21 mouse cellular contexts compared by ENCODE assay signal in genomic region chr11:84193249-84193648, GRCm38 (mm10). TPM values are rescaled to one million over a fixed set of nuclear protein-coding genes. Genes with fewer than 3 reads are reported as not detected.
DNase-seq lines count a peak whose midpoint lies in the region; ATAC-seq and TF ChIP-seq lines count a peak whose summit lies in the region.
"Had no signal": no experiment of that assay in that cellular context is flagged by ENCODE, and none has a peak within 500 bp of the region (broad histone marks: within the 10 kb centered on the region; RNA-seq: fewer than 3 reads in every experiment).

No protein-coding gene starts in this region.

- TF ChIP-seq CTCF in gastrocnemius, adult 2 months (IDR thresholded peaks at IDR 0.05): no peak; the same call in 1 of the 2 replicates
- TF ChIP-seq CTCF in lung, postnatal 0 days (IDR thresholded peaks at IDR 0.05): peak; percentile 42
- no peak for TF ChIP-seq CTCF in lung, adult 2 months (IDR thresholded peaks at IDR 0.05; ENCODE audit: insufficient read depth, low read length)

- H3K9me3 ChIP-seq in lung, postnatal 0 days (ENCODE audit: low read length): no peaks in the 10 kb centered on the region
- H3K9me3 ChIP-seq in kidney, embryonic 14.5 days (ENCODE audit: control insufficient read depth, low read length): no peaks in the 10 kb centered on the region
- H3K9me3 ChIP-seq: embryonic facial prominence, embryonic 15.5 days; forebrain, embryonic 13.5 days had no signal

- intact Hi-C loops in gastrocnemius, adult 2 months (cut with DNase I): no loop called here

- H3K27me3 ChIP-seq in lung, postnatal 0 days (replicated peaks; ENCODE audit: insufficient read depth, low read length): no peaks in the 10 kb centered on the region
- H3K27me3 ChIP-seq in kidney, embryonic 14.5 days (ENCODE audit: control insufficient read depth, insufficient read depth, low read length): no peaks in the 10 kb centered on the region
- H3K27me3 ChIP-seq: embryonic facial prominence, embryonic 15.5 days; forebrain, embryonic 13.5 days had no signal

- TF ChIP-seq EP300 in lung, postnatal 0 days (IDR thresholded peaks at IDR 0.05): no peak

- WGBS in lung, postnatal 0 days: 69% methylated on average over 10 of the region's 10 CpGs
- WGBS in lung, adult 2 months: 78% methylated on average over 10 of the region's 10 CpGs
- 44% methylated on average over 10 of the region's 10 CpGs for WGBS in kidney, embryonic 14.5 days

- DNase-seq in gastrocnemius, adult 2 months: no peak
- DNase-seq in gastrocnemius, postnatal 25 days: no peak
- peak; percentile 6 for DNase-seq in lung, postnatal 0 days (ENCODE audit: low spot score)
- DNase-seq in lung, adult 2 months: no peak
- peak; percentile 19 for DNase-seq in retina, postnatal 1 day
- no peak for DNase-seq in heart, adult 18-20 months
- DNase-seq in layer of hippocampus, adult 9-11 months: no peak
- DNase-seq: cerebellum, postnatal 36 days; gastrocnemius, postnatal 36 days; right cerebral cortex, postnatal 4 days; thymus, postnatal 36 days had no signal

- no peaks in the 10 kb centered on the region for H3K4me1 ChIP-seq in lung, postnatal 0 days (ENCODE audit: insufficient read depth, low read depth, low read length)
- H3K4me1 ChIP-seq in lung, adult 2 months (ENCODE audit: control insufficient read depth, insufficient read depth, low read length): no peaks in the 10 kb centered on the region; the same call in 1 of the 2 replicates
- H3K4me1 ChIP-seq in kidney, embryonic 14.5 days (ENCODE audit: control insufficient read depth, insufficient read depth, low read length): 0 out of 2 replicates have a peak, but pooled peaks cover 5% of the 10 kb centered on the region
- H3K4me1 ChIP-seq: embryonic facial prominence, embryonic 15.5 days; forebrain, embryonic 13.5 days had no signal

- H3K27ac ChIP-seq in gastrocnemius, adult 2 months: peak overlapping the region; percentile 40
- H3K27ac ChIP-seq in lung, postnatal 0 days (ENCODE audit: low read length): no peak overlapping the region
- no peak overlapping the region for H3K27ac ChIP-seq in kidney, embryonic 14.5 days (ENCODE audit: low read depth, low read length)
- H3K27ac ChIP-seq: embryonic facial prominence, embryonic 15.5 days; forebrain, embryonic 13.5 days; liver, embryonic 14.5 days had no signal

- no peak overlapping the region for H3K4me3 ChIP-seq in gastrocnemius, adult 2 months
- H3K4me3 ChIP-seq in lung, postnatal 0 days (ENCODE audit: low read depth, low read length): no peak overlapping the region
- H3K4me3 ChIP-seq in lung, adult 2 months (replicated peaks; ENCODE audit: extremely low read depth, low read depth, low read length): no peak overlapping the region
- no peak overlapping the region for H3K4me3 ChIP-seq in kidney, embryonic 14.5 days (ENCODE audit: low read length)
- H3K4me3 ChIP-seq: embryonic facial prominence, embryonic 15.5 days; forebrain, embryonic 13.5 days had no signal

- peak; percentile 58 for ATAC-seq in lung, postnatal 0 days
- peak; percentile 73 for ATAC-seq in kidney, embryonic 14.5 days (ENCODE audit: low FRiP score, low TSS enrichment)
- ATAC-seq: forebrain, embryonic 13.5 days had no signal

- no peak overlapping the region for H3K9ac ChIP-seq in lung, postnatal 0 days (replicated peaks; ENCODE audit: low read depth)
- no peak overlapping the region for H3K9ac ChIP-seq in kidney, embryonic 14.5 days (ENCODE audit: low read depth, low read length)
- H3K9ac ChIP-seq: embryonic facial prominence, embryonic 15.5 days; forebrain, embryonic 13.5 days; liver, embryonic 14.5 days had no signal

- TF ChIP-seq POLR2A in lung, adult 2 months (IDR thresholded peaks at IDR 0.05; ENCODE audit: borderline replicate concordance, extremely low read depth, low read depth, low read length): no peak

- no peak overlapping the region for H3K4me2 ChIP-seq in lung, postnatal 0 days (replicated peaks; ENCODE audit: low read depth, low read length)
- H3K4me2 ChIP-seq in kidney, embryonic 14.5 days (replicated peaks; ENCODE audit: low read depth, low read length): no peak overlapping the region
- H3K4me2 ChIP-seq: embryonic facial prominence, embryonic 15.5 days; forebrain, embryonic 13.5 days had no signal

- no peaks in the 10 kb centered on the region for H3K36me3 ChIP-seq in lung, postnatal 0 days (ENCODE audit: insufficient read depth, low read length)
- no peaks in the 10 kb centered on the region; the same call in 1 of the 2 replicates for H3K36me3 ChIP-seq in kidney, embryonic 14.5 days (ENCODE audit: control insufficient read depth, insufficient read depth, low read length)

RNA-seq across cellular contexts. Expression of gene Gm11437, which starts 26.0 kb away (rescaled TPM):
- total RNA-seq in gastrocnemius, adult 2 months (2021): not detected
- not detected for total RNA-seq in gastrocnemius, postnatal 25 days (2021)
- not detected in 2 replicates for polyA plus RNA-seq in lung, postnatal 0 days (2015; fragmentation: Nextera tagmentation; extraction: Ambion mirVana)
- polyA plus RNA-seq in lung, adult 2 months (2012; rRNA removed): not detected in 2 replicates
- polyA plus RNA-seq in kidney, embryonic 14.5 days (2014; fragmentation: Nextera tagmentation; extraction: Ambion mirVana): not detected in 2 replicates
- total RNA-seq in heart, adult 18-20 months (2021): not detected
- total RNA-seq: gastrocnemius, postnatal 36 days; left cerebral cortex, adult 18-20 months; megakaryocyte-erythroid progenitor cell, adult 5-6 weeks; MEL; neutrophil, adult 5-6 weeks had no signal
- polyA plus RNA-seq: embryonic facial prominence, embryonic 15.5 days; forebrain, embryonic 13.5 days; heart, embryonic 16.5 days; liver, embryonic 14.5 days; stomach, embryonic 14.5 days had no signal

Comparison
In these comparisons a context has a peak if more than half of its experiments do, and no peak if none do; other contexts are left out.
1. DNase-seq: peak in lung, postnatal 0 days (single experiment) and retina, postnatal 1 day (single experiment); none in gastrocnemius, adult 2 months (single experiment), gastrocnemius, postnatal 25 days (single experiment), lung, adult 2 months (single experiment), heart, adult 18-20 months (0 of 2) and layer of hippocampus, adult 9-11 months (single experiment).